Mouse (Mus musculus): ENCODE measurements around the gene P2rx7. TPM values are rescaled to one million over a fixed set of nuclear protein-coding genes. Genes with fewer than 3 reads are reported as not detected.
A peak's percentile ranks its signal among the peaks of the same experiment; 100 is the strongest.

Gene P2rx7
- polyA plus RNA-seq, 1 experiment: 2.2 TPM

DNA sequence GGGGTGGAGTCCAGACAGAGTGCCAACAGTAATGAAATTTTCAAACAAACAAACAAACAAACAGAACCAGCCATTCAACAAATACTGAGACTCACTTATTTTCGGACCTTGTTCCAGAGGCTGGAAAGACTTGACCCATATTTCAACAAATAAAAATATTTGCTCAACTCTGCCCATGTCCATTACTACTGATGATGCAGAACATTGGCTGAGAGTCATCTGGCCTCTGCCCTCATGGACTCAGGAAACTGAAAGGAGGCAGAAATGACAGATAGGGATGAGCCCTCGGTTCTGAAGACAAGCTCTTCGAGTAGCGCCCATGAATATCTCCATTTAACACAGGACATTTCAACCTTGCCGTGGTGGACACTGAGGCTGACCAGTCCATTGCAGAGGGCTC lies 21.2 kb upstream of the P2rx7 start:
- no peak overlapping the region for H3K4me3 ChIP-seq
- no peak overlapping the region for H3ac ChIP-seq (ENCODE audit: control insufficient read depth, insufficient read length)
- no peaks in the 10 kb centered on the region for H3K36me3 ChIP-seq (ENCODE audit: control insufficient read depth, insufficient read depth)
- H3K4me2 ChIP-seq (ENCODE audit: low read depth): no peak overlapping the region
- H3K27me3 ChIP-seq (ENCODE audit: control insufficient read depth, insufficient read depth, insufficient read length): no peaks in the 10 kb centered on the region
- no peaks in the 10 kb centered on the region for H3K79me2 ChIP-seq (ENCODE audit: control insufficient read depth, insufficient read depth)
- no peak for TF ChIP-seq MAX (IDR thresholded peaks at IDR 0.05; ENCODE audit: low read depth)
- no peak for TF ChIP-seq SRF (IDR thresholded peaks at IDR 0.05; ENCODE audit: control insufficient read depth, insufficient read length, low read depth)
- TF ChIP-seq CEBPB (IDR thresholded peaks at IDR 0.05; ENCODE audit: insufficient read depth, poor library complexity, severe bottlenecking): no peak
- no peak for TF ChIP-seq MYOD1 (IDR thresholded peaks at IDR 0.05; ENCODE audit: control insufficient read depth in 1 of 3, insufficient read length in 2 of 3, low read depth in 2 of 3)
- no peak for TF ChIP-seq TCF12 (IDR thresholded peaks at IDR 0.05; ENCODE audit: insufficient read depth, poor library complexity, severe bottlenecking)
- TF ChIP-seq REST (IDR thresholded peaks at IDR 0.05; ENCODE audit: insufficient read depth, insufficient read length): no peak
- no peak for TF ChIP-seq POLR2AphosphoS2 (IDR thresholded peaks at IDR 0.05; ENCODE audit: insufficient read length, low read depth)
- TF ChIP-seq E2F4 (IDR thresholded peaks at IDR 0.05; ENCODE audit: insufficient read depth): no peak
- TF ChIP-seq POLR2A (IDR thresholded peaks at IDR 0.05; ENCODE audit: insufficient read length, low read depth): no peak
- TF ChIP-seq MYOG (IDR thresholded peaks at IDR 0.05; ENCODE audit: control insufficient read depth in 1 of 3, insufficient read depth in 1 of 3, insufficient read length in 2 of 3, low read depth in 2 of 3): no peak
- no peak for TF ChIP-seq USF1 (IDR thresholded peaks at IDR 0.05; ENCODE audit: low read depth)
- no peak for TF ChIP-seq TCF3 (IDR thresholded peaks at IDR 0.05; ENCODE audit: insufficient read length, low read depth)

GRCm38 (mm10) chr5:122623861-122624260 lies 19.9 kb upstream of the P2rx7 start:
- no peak overlapping the region for H3ac ChIP-seq (ENCODE audit: control insufficient read depth, insufficient read length)
- TF ChIP-seq POLR2A (IDR thresholded peaks at IDR 0.05; ENCODE audit: insufficient read length, low read depth) (no peak), USF1 (IDR thresholded peaks at IDR 0.05; ENCODE audit: low read depth) (no peak), MYOD1 (IDR thresholded peaks at IDR 0.05; ENCODE audit: control insufficient read depth in 1 of 3, insufficient read length in 2 of 3, low read depth in 2 of 3) (no peak), MYOG (IDR thresholded peaks at IDR 0.05; ENCODE audit: control insufficient read depth in 1 of 3, insufficient read depth in 1 of 3, insufficient read length in 2 of 3, low read depth in 2 of 3) (no peak), POLR2AphosphoS2 (IDR thresholded peaks at IDR 0.05; ENCODE audit: insufficient read length, low read depth) (no peak)

DNA sequence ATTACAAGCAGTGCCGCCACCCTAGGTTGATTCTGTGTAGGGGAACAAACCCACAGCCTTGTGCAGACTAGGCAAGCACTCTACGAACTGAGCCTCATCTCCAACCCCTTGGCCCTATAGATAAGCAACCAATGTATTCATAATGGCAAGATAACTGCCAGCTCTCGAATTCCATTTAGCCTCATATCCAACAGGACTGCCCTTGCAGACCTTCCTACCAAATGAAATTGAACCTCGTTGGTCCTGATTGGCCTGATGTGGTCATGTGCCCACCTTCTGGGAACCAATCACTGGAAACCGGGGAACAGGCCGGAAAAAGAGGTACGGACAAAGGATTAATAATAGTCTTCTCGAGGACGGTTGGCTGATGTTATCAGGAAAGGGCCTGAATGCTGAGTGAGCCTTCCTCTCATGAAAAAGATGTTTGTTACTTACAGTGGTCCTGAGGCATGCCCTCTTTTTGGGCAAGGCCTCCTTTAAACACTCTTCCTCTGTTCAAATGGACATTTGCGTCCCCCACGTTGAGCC lies 18.7 kb upstream of the P2rx7 start:
- Histone ChIP-seq H3ac (ENCODE audit: control insufficient read depth, insufficient read length) (no peak overlapping the region), H3K4me2 (ENCODE audit: low read depth) (no peak overlapping the region)
- peak; percentile 35 for TF ChIP-seq USF1 (IDR thresholded peaks at IDR 0.05; ENCODE audit: low read depth)
- TF ChIP-seq POLR2AphosphoS2 (IDR thresholded peaks at IDR 0.05; ENCODE audit: insufficient read length, low read depth): no peak

More at GRCm38 (mm10) chr5:122623861-122624260, 19.9 kb upstream of the P2rx7 start:
- Histone ChIP-seq H3K36me3 (ENCODE audit: control insufficient read depth, insufficient read depth) (no peaks in the 10 kb centered on the region), H3K79me2 (ENCODE audit: control insufficient read depth, insufficient read depth) (no peaks in the 10 kb centered on the region), H3K4me2 (ENCODE audit: low read depth) (no peak overlapping the region), H3K27me3 (ENCODE audit: control insufficient read depth, insufficient read depth, insufficient read length) (no peaks in the 10 kb centered on the region), H3K4me3 (no peak overlapping the region)

DNA sequence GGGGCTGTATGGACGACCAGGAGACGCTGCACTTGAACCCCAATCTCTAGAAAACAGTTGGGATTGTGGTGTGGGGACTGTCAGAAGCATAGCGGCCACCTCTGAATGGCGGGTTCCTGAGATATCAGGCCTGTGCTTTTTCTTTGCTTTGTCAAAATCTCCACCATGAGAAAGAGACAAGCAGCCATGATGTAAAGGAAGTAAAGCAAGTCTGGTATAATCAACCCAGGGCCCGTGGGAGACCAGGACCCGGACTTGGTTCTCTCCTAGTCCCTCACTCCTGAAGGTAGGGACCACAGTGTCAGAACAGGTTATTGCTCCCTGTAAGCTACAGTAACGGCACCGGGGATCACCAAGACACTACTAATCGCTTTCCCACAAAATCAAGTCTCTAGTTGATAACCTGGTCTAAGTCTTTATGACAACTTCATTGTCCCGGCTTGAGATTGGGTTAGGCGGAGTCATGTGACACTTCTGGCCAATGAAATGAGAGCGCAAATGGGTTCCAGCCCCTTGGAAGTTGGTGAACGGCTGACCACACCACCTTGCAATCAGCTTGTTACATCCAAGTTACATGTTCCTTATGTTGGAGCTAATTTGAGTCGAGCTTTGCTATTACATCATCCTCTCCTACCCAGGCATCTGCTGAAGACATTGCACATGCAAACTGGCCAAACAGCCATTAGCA lies 18.0 kb upstream of the P2rx7 start:
- Histone ChIP-seq H3K4me2 (ENCODE audit: low read depth) (no peak overlapping the region), H3K27me3 (ENCODE audit: control insufficient read depth, insufficient read depth, insufficient read length) (no peaks in the 10 kb centered on the region), H3K4me3 (no peak overlapping the region), H3K79me2 (ENCODE audit: control insufficient read depth, insufficient read depth) (no peaks in the 10 kb centered on the region), H3K36me3 (ENCODE audit: control insufficient read depth, insufficient read depth) (no peaks in the 10 kb centered on the region), H3ac (ENCODE audit: control insufficient read depth, insufficient read length) (no peak overlapping the region)
- no peak for TF ChIP-seq MYOG (IDR thresholded peaks at IDR 0.05; ENCODE audit: control insufficient read depth in 1 of 3, insufficient read depth in 1 of 3, insufficient read length in 2 of 3, low read depth in 2 of 3)
- no peak for TF ChIP-seq MAX (IDR thresholded peaks at IDR 0.05; ENCODE audit: low read depth)
- peak; percentile 89 for TF ChIP-seq CEBPB (IDR thresholded peaks at IDR 0.05; ENCODE audit: insufficient read depth, poor library complexity, severe bottlenecking)
- no peak for TF ChIP-seq E2F4 (IDR thresholded peaks at IDR 0.05; ENCODE audit: insufficient read depth)
- TF ChIP-seq POLR2AphosphoS2 (IDR thresholded peaks at IDR 0.05; ENCODE audit: insufficient read length, low read depth): no peak
- no peak for TF ChIP-seq TCF3 (IDR thresholded peaks at IDR 0.05; ENCODE audit: insufficient read length, low read depth)
- TF ChIP-seq USF1 (IDR thresholded peaks at IDR 0.05; ENCODE audit: low read depth): no peak
- no peak for TF ChIP-seq SRF (IDR thresholded peaks at IDR 0.05; ENCODE audit: control insufficient read depth, insufficient read length, low read depth)
- TF ChIP-seq TCF12 (IDR thresholded peaks at IDR 0.05; ENCODE audit: insufficient read depth, poor library complexity, severe bottlenecking): no peak

More for the DNA sequence above, 18.7 kb upstream of the P2rx7 start:
- Histone ChIP-seq H3K27me3 (ENCODE audit: control insufficient read depth, insufficient read depth, insufficient read length) (no peaks in the 10 kb centered on the region), H3K36me3 (ENCODE audit: control insufficient read depth, insufficient read depth) (no peaks in the 10 kb centered on the region), H3K79me2 (ENCODE audit: control insufficient read depth, insufficient read depth) (no peaks in the 10 kb centered on the region), H3K4me3 (no peak overlapping the region)

- Histone ChIP-seq H3K27me3 (ENCODE audit: control insufficient read depth, insufficient read depth, insufficient read length) (no peaks in the 10 kb centered on the region), H3ac (ENCODE audit: control insufficient read depth, insufficient read length) (no peak overlapping the region), H3K79me2 (ENCODE audit: control insufficient read depth, insufficient read depth) (no peaks in the 10 kb centered on the region), H3K4me2 (ENCODE audit: low read depth) (no peak overlapping the region), H3K4me3 (no peak overlapping the region), H3K36me3 (ENCODE audit: control insufficient read depth, insufficient read depth) (no peaks in the 10 kb centered on the region)
- TF ChIP-seq MYOG (IDR thresholded peaks at IDR 0.05; ENCODE audit: control insufficient read depth in 1 of 3, insufficient read depth in 1 of 3, insufficient read length in 2 of 3, low read depth in 2 of 3) (no peak), USF1 (IDR thresholded peaks at IDR 0.05; ENCODE audit: low read depth) (no peak), POLR2A (IDR thresholded peaks at IDR 0.05; ENCODE audit: insufficient read length, low read depth) (no peak), MAX (IDR thresholded peaks at IDR 0.05; ENCODE audit: low read depth) (no peak), TCF12 (IDR thresholded peaks at IDR 0.05; ENCODE audit: insufficient read depth, poor library complexity, severe bottlenecking) (no peak), TCF3 (IDR thresholded peaks at IDR 0.05; ENCODE audit: insufficient read length, low read depth) (no peak), SRF (IDR thresholded peaks at IDR 0.05; ENCODE audit: control insufficient read depth, insufficient read length, low read depth) (no peak), CEBPB (IDR thresholded peaks at IDR 0.05; ENCODE audit: insufficient read depth, poor library complexity, severe bottlenecking) (no peak), REST (IDR thresholded peaks at IDR 0.05; ENCODE audit: insufficient read depth, insufficient read length) (no peak), POLR2AphosphoS2 (IDR thresholded peaks at IDR 0.05; ENCODE audit: insufficient read length, low read depth) (no peak), MYOD1 (IDR thresholded peaks at IDR 0.05; ENCODE audit: control insufficient read depth in 1 of 3, insufficient read length in 2 of 3, low read depth in 2 of 3) (no peak), E2F4 (IDR thresholded peaks at IDR 0.05; ENCODE audit: insufficient read depth) (no peak)
Observed at GRCm38 (mm10) chr5:122627243-122627642, 16.5 kb upstream of the P2rx7 start.

Measured in myocyte (in vitro differentiated cells).